Mouse (Mus musculus): ENCODE results near the gene Calcrl. TPM values are rescaled to one million over a fixed set of nuclear protein-coding genes. Genes with fewer than 3 reads are reported as not detected.

Calcrl gene
- polyA plus RNA-seq, 1 experiment from 2014 or later = 50.1 TPM

GRCm38 (mm10) chr2:84441940-84442339, 16.7 kb upstream of the Calcrl start:
- no peak for ATAC-seq (replicated peaks; ENCODE audit: low FRiP score, low read depth)
- Histone ChIP-seq H3K4me1 (replicated peaks; ENCODE audit: insufficient read depth, low read length) (no peaks in the 10 kb centered on the region), H3K9ac (ENCODE audit: low read depth, low read length) (no peak overlapping the region), H3K27me3 (ENCODE audit: insufficient read depth, low read length) (no peaks in the 10 kb centered on the region), H3K36me3 (ENCODE audit: insufficient read depth, low read length) (no peaks in the 10 kb centered on the region), H3K4me2 (ENCODE audit: low read length) (no peak overlapping the region), H3K27ac (no peak overlapping the region), H3K9me3 (replicated peaks; ENCODE audit: low read length) (no peaks in the 10 kb centered on the region), H3K4me3 (replicated peaks; ENCODE audit: low read depth, low read length) (no peak overlapping the region)
- TF ChIP-seq CTCF (IDR thresholded peaks at IDR 0.05; ENCODE audit: low read depth) = no peak
- 65% methylated on average over 5 of the region's 5 CpGs for whole genome bisulfite sequencing
- DNase-seq (ENCODE audit: low spot score) = no peak

DNA sequence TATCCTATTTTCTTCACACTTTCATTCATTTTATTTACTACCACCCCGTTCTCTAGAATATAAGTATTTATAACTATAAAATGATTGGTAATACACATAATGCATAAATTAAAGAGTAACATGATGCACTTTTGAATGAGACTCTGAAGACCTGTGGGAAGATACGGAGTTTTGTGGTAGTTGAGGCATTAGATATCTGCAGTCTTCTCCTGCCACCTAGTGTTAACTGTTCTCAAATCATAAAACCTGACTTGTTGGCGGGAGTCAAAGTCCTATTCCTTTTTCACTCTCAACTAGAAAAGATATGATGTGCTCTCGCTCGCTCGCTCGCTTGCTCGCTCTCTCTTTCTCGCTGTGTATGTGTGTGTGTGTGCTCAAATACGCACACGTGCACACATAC, 4.5 kb upstream of the Calcrl start:
- WGBS = 37% methylated on average over 11 of the region's 11 CpGs
- DNase-seq (ENCODE audit: low spot score) = peak; percentile 94

GRCm38 (mm10) chr2:84428836-84429235, 3.6 kb upstream of the Calcrl start:
- H3K4me2 ChIP-seq (ENCODE audit: low read length) = no peak overlapping the region
- no peaks in the 10 kb centered on the region for H3K9me3 ChIP-seq (replicated peaks; ENCODE audit: low read length)
- H3K36me3 ChIP-seq (ENCODE audit: insufficient read depth, low read length) = no peaks in the 10 kb centered on the region
- no peaks in the 10 kb centered on the region for H3K4me1 ChIP-seq (replicated peaks; ENCODE audit: insufficient read depth, low read length)
- DNase-seq (ENCODE audit: low spot score) = peak; percentile 31
- H3K4me3 ChIP-seq (replicated peaks; ENCODE audit: low read depth, low read length) = no peak overlapping the region
- H3K27me3 ChIP-seq (ENCODE audit: insufficient read depth, low read length) = no peaks in the 10 kb centered on the region
- H3K9ac ChIP-seq (ENCODE audit: low read depth, low read length) = no peak overlapping the region
- no peak overlapping the region for H3K27ac ChIP-seq
- WGBS = 44% methylated on average over 3 of the region's 3 CpGs
- TF ChIP-seq CTCF (IDR thresholded peaks at IDR 0.05; ENCODE audit: low read depth) = peak; percentile 34; the same call in 1 of the 2 replicates
- ATAC-seq (replicated peaks; ENCODE audit: low FRiP score, low read depth) = no peak

More for the DNA sequence above, 4.5 kb upstream of the Calcrl start:
- Histone ChIP-seq H3K27ac (no peak overlapping the region), H3K27me3 (ENCODE audit: insufficient read depth, low read length) (no peaks in the 10 kb centered on the region), H3K36me3 (ENCODE audit: insufficient read depth, low read length) (no peaks in the 10 kb centered on the region), H3K4me2 (ENCODE audit: low read length) (no peak overlapping the region), H3K4me1 (replicated peaks; ENCODE audit: insufficient read depth, low read length) (no peaks in the 10 kb centered on the region), H3K9ac (ENCODE audit: low read depth, low read length) (no peak overlapping the region), H3K9me3 (replicated peaks; ENCODE audit: low read length) (no peaks in the 10 kb centered on the region), H3K4me3 (replicated peaks; ENCODE audit: low read depth, low read length) (no peak overlapping the region)
- peak; percentile 84 for TF ChIP-seq CTCF (IDR thresholded peaks at IDR 0.05; ENCODE audit: low read depth)
- no peak for ATAC-seq (replicated peaks; ENCODE audit: low FRiP score, low read depth)

- Histone ChIP-seq H3K27me3 (ENCODE audit: insufficient read depth, low read length) (no peaks in the 10 kb centered on the region), H3K9ac (ENCODE audit: low read depth, low read length) (no peak overlapping the region), H3K9me3 (replicated peaks; ENCODE audit: low read length) (no peaks in the 10 kb centered on the region), H3K27ac (peak overlapping the region; percentile 65), H3K4me3 (replicated peaks; ENCODE audit: low read depth, low read length) (no peak overlapping the region), H3K4me1 (replicated peaks; ENCODE audit: insufficient read depth, low read length) (no peaks in the 10 kb centered on the region), H3K36me3 (ENCODE audit: insufficient read depth, low read length) (no peaks in the 10 kb centered on the region), H3K4me2 (ENCODE audit: low read length) (peak overlapping the region; percentile 34; the same call in 1 of the 2 replicates)
- DNase-seq (ENCODE audit: low spot score) = peak; percentile 84
- no peak for ATAC-seq (replicated peaks; ENCODE audit: low FRiP score, low read depth)
- TF ChIP-seq CTCF (IDR thresholded peaks at IDR 0.05; ENCODE audit: low read depth) = no peak
- 36% methylated on average over 4 of the region's 4 CpGs for WGBS
These were observed 1.3 kb upstream of the Calcrl start for GRCm38 (mm10) chr2:84426531-84426930.

DNA sequence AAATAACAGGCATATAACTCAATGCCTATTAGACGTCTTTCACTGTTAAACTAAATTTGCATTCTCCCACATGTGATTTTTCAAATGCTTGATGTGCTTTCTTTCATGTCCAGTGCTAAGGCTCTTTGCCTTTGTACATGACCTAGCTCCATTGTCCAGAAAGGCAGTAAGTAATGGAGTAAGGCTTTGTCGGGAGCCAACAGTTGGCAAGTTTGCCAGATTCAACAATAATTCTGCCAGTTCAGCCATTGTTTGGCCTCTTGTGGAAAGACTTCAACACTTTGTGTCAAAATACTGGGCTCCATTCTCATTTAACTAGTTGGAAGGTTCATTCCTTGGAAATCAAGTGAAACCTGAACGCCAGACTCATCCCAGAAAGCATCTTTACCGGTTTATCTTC, 8.7 kb downstream of the Calcrl start:
- DNase-seq (ENCODE audit: low spot score) = no peak
- 77% methylated on average over 4 of the region's 4 CpGs for WGBS

DNA sequence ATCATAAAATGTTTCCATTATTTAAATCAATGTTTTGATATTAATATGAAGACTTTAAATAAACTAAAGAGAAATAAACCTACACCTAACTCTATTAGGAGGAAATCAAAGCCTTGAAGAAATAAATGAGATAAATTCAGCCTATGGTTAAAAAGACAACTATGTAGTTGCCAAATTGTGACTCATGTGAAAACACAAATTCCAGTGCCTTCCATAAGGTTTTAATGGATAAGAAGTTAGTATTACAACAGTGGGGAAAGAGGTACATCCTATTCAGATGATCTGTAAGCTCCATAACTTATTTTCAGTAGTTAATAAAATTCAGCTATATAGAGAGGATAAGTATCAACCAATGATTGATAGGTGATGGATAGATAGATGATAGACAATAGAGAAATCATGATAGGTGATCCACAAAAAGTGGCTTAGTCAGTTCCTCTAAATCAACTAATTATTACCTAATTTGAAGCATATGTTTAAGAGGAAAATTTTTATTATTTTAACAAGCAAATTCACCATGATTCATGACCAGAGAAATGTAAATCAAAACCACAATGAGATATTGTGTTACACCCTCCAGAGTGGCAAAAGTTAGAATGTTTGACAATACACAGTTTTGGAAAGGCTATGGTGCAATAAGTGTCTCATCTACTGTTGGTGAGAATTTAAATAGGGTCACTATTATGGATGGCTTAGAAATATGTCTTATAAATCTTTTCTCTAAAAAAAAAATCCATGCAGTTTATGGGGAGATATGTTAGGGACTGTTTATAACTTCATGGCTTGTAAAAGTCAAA, 15.2 kb downstream of the Calcrl start:
- Histone ChIP-seq H3K36me3 (ENCODE audit: insufficient read depth, low read length) (no peaks in the 10 kb centered on the region), H3K27ac (no peak overlapping the region), H3K9ac (ENCODE audit: low read depth, low read length) (no peak overlapping the region), H3K4me1 (replicated peaks; ENCODE audit: insufficient read depth, low read length) (no peaks in the 10 kb centered on the region), H3K9me3 (replicated peaks; ENCODE audit: low read length) (no peaks in the 10 kb centered on the region; the same call in 1 of the 2 replicates), H3K4me2 (ENCODE audit: low read length) (no peak overlapping the region), H3K27me3 (ENCODE audit: insufficient read depth, low read length) (no peaks in the 10 kb centered on the region), H3K4me3 (replicated peaks; ENCODE audit: low read depth, low read length) (no peak overlapping the region)
- ATAC-seq (replicated peaks; ENCODE audit: low FRiP score, low read depth) (no peak), DNase-seq (ENCODE audit: low spot score) (no peak)
- no peak for TF ChIP-seq CTCF (IDR thresholded peaks at IDR 0.05; ENCODE audit: low read depth)

More for the DNA sequence above, 8.7 kb downstream of the Calcrl start:
- H3K36me3 ChIP-seq (ENCODE audit: insufficient read depth, low read length) = no peaks in the 10 kb centered on the region
- H3K4me1 ChIP-seq (replicated peaks; ENCODE audit: insufficient read depth, low read length) = no peaks in the 10 kb centered on the region
- H3K9me3 ChIP-seq (replicated peaks; ENCODE audit: low read length) = no peaks in the 10 kb centered on the region; the same call in 1 of the 2 replicates
- H3K4me3 ChIP-seq (replicated peaks; ENCODE audit: low read depth, low read length) = no peak overlapping the region
- H3K9ac ChIP-seq (ENCODE audit: low read depth, low read length) = no peak overlapping the region
- H3K27ac ChIP-seq = no peak overlapping the region
- H3K4me2 ChIP-seq (ENCODE audit: low read length) = no peak overlapping the region
- no peaks in the 10 kb centered on the region for H3K27me3 ChIP-seq (ENCODE audit: insufficient read depth, low read length)
- TF ChIP-seq CTCF (IDR thresholded peaks at IDR 0.05; ENCODE audit: low read depth) = no peak
- ATAC-seq (replicated peaks; ENCODE audit: low FRiP score, low read depth) = no peak
